Mouse (Mus musculus) bone marrow, adult 2 months (tissue): Measurements from ENCODE around the gene Plcxd3.
"Not testable (repeated sequence)": the region's sequence is repeated elsewhere in the genome, so short reads cannot be mapped to it uniquely, and the experiment has no call there.

Experiments used
- CTCF ChIP-seq: fragments of 200-500 bp; IDR thresholded peaks from 2 replicates; pipeline ENCODE4 v1.5.1; 2011; ENCODE audit warnings: low read length, control low read depth; ENCODE audit not compliant: control insufficient read depth, insufficient read depth
- POLR2A ChIP-seq: fragments of 200-500 bp; IDR thresholded peaks from 2 replicates; pipeline ENCODE4 v1.6.1; 2011; ENCODE audit warnings: low read depth, mild to moderate bottlenecking, control low read depth, low read length, borderline replicate concordance; ENCODE audit not compliant: control insufficient read depth

DNA sequence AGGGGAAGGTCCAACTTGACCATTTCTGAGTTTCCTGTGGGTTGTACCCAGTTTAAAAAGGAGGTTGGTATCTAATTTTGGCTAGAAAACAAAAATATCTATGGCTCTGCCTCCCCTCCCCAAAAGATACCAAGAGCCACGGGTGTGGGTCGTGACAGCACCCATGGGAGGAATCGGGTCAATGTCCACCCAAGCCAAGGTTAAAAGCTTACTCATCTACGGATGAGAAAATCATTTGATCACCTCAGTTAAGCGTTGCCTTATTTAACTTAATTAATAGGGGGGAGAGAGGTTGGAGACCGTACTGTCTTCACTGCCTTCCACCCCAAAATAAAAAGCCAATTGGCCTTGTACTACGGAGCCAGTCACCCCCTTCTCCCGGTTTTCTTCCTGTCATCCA, 223.4 kb downstream of the Plcxd3 start:
- TF ChIP-seq POLR2A, CTCF: not testable (repeated sequence)
